Mouse (Mus musculus): ENCODE results near the gene Arl4c. TPM values are rescaled to one million over a fixed set of nuclear protein-coding genes. Genes with fewer than 3 reads are reported as not detected.

Arl4c gene
- polyA plus RNA-seq, 1 experiment from 2014 or later: 9.4 TPM

DNA sequence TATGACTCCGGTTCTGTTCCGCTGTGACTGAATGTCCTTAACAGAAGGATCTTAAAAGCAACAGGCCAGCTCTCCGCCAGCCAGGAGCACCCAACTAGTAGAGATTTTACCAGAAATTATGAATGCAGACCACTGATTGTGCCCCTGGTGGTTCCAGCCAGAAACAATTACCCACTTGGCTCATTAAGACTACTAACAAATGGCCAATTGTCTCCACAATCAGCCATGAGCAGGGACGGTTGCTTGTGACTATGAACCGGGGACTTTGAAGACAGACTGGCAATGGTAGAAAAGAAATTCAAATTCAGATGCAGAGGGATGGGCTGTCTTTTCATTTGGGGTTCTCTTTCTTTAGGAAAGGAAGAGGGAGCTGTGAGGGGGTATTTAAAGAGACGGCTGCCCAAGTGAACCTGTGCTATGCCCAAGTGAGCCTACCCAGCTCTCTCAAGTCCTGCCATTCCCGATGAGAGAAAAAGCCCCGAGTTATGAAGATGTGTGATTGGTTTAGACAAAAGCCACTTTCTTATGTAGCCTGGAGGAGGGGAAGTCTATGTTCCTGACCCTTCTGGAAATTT, 78.4 kb downstream of the Arl4c start:
- Histone ChIP-seq H3K4me1 (0 out of 2 replicates have a peak, but pooled peaks cover 3% of the 10 kb centered on the region), H3K27ac (no peak overlapping the region), H3K9me3 (replicated peaks) (no peaks in the 10 kb centered on the region), H3K36me3 (no peaks in the 10 kb centered on the region), H3K27me3 (ENCODE audit: low read depth, poor library complexity, severe bottlenecking) (no peaks in the 10 kb centered on the region), H3K4me3 (no peak overlapping the region)
- WGBS: 83% methylated on average over 8 of the region's 8 CpGs
- DNase-seq (ENCODE audit: low spot score): no peak

Other genes starting within 250 kb of the Arl4c start
- gene Glrp1, start 192.2 kb downstream of the Arl4c start, polyA plus RNA-seq (2016; fragmentation: Nextera tagmentation; extraction: Ambion mirVana): not detected in 2 replicates

All from limb, embryonic 10.5 days (tissue).